In genomic region chr3:126166542-126166941, GRCm38 (mm10) we compare ENCODE assay signal across 31 mouse cellular contexts.
"Had no signal": no experiment of that assay in that cellular context is flagged by ENCODE, and none has a peak within 500 bp of the region (broad histone marks: within the 10 kb centered on the region; RNA-seq: fewer than 3 reads in every experiment).

No protein-coding gene starts in this region.

- DNase-seq: layer of hippocampus, postnatal 36 days; left cerebral cortex, postnatal 4 days; liver; liver, embryonic 13.5 days; liver, postnatal 0 days; lung, adult 18-20 months; lung, adult 2 months; lung, embryonic 14.5 days; lung, postnatal 10 days; lung, postnatal 14 days; lung, postnatal 36 days; lung, postnatal 4 days; midbrain, embryonic 14.5 days had no signal

- ATAC-seq: liver, embryonic 12.5 days; liver, postnatal 0 days; lung, postnatal 0 days; midbrain, embryonic 13.5 days; midbrain, embryonic 15.5 days; midbrain, embryonic 16.5 days had no signal

- H3K4me3 ChIP-seq: limb, embryonic 10.5 days; limb, embryonic 12.5 days; limb, embryonic 13.5 days; limb, embryonic 15.5 days; liver, embryonic 12.5 days; liver, embryonic 13.5 days; liver, embryonic 15.5 days; lung, embryonic 15.5 days; megakaryocyte, embryonic 14.5 days; midbrain, embryonic 12.5 days; midbrain, embryonic 13.5 days; midbrain, embryonic 15.5 days; myocyte had no signal

- H3K27ac ChIP-seq: limb, embryonic 10.5 days; limb, embryonic 12.5 days; limb, embryonic 13.5 days; limb, embryonic 15.5 days; liver, embryonic 12.5 days; liver, embryonic 13.5 days; liver, embryonic 14.5 days; liver, embryonic 15.5 days; lung, embryonic 15.5 days; macrophage; midbrain, embryonic 12.5 days; midbrain, embryonic 13.5 days; midbrain, embryonic 15.5 days had no signal

- H3K36me3 ChIP-seq: limb, embryonic 10.5 days; limb, embryonic 12.5 days; limb, embryonic 13.5 days; limb, embryonic 15.5 days; liver, embryonic 12.5 days; liver, embryonic 13.5 days; liver, embryonic 15.5 days; lung, embryonic 15.5 days; midbrain, embryonic 12.5 days; midbrain, embryonic 13.5 days; midbrain, embryonic 15.5 days had no signal

- H3K4me2 ChIP-seq: limb, embryonic 12.5 days; limb, embryonic 13.5 days; limb, embryonic 15.5 days; liver, embryonic 11.5 days; liver, embryonic 12.5 days; liver, embryonic 13.5 days; liver, embryonic 15.5 days; lung, embryonic 14.5 days; lung, embryonic 15.5 days; midbrain, embryonic 11.5 days; midbrain, embryonic 12.5 days; midbrain, embryonic 13.5 days; midbrain, embryonic 15.5 days had no signal

- H3K9me3 ChIP-seq: limb, embryonic 10.5 days; limb, embryonic 12.5 days; limb, embryonic 13.5 days; limb, embryonic 15.5 days; liver, embryonic 12.5 days; liver, embryonic 13.5 days; liver, embryonic 15.5 days; lung, embryonic 15.5 days; midbrain, embryonic 12.5 days; midbrain, embryonic 13.5 days; midbrain, embryonic 15.5 days had no signal

- H3K4me1 ChIP-seq: limb, embryonic 10.5 days; limb, embryonic 12.5 days; limb, embryonic 15.5 days; liver, embryonic 12.5 days; liver, embryonic 13.5 days; liver, embryonic 15.5 days; lung, embryonic 15.5 days; megakaryocyte, embryonic 14.5 days; midbrain, embryonic 12.5 days; midbrain, embryonic 13.5 days; midbrain, embryonic 15.5 days had no signal

- H3K27me3 ChIP-seq: limb, embryonic 12.5 days; limb, embryonic 13.5 days; limb, embryonic 15.5 days; liver, embryonic 12.5 days; liver, embryonic 13.5 days; liver, embryonic 15.5 days; lung, embryonic 15.5 days; megakaryocyte, embryonic 14.5 days; midbrain, embryonic 12.5 days; midbrain, embryonic 13.5 days; midbrain, embryonic 15.5 days had no signal

- H3K9ac ChIP-seq: limb, embryonic 12.5 days; limb, embryonic 13.5 days; limb, embryonic 15.5 days; liver, embryonic 12.5 days; liver, embryonic 13.5 days; liver, embryonic 14.5 days; liver, embryonic 15.5 days; liver, postnatal 0 days; lung, embryonic 14.5 days; lung, embryonic 15.5 days; midbrain, embryonic 12.5 days; midbrain, embryonic 13.5 days; midbrain, embryonic 15.5 days had no signal
